Mouse (Mus musculus) lung, adult 2 months (tissue): ENCODE results near the gene R3hdm2.

Experiments used
- CTCF ChIP-seq: fragments of 200-500 bp; IDR thresholded peaks from 2 replicates; pipeline ENCODE4 v1.5.1; 2011; ENCODE audit warnings: mild to moderate bottlenecking, low read length, control low read depth; ENCODE audit not compliant: insufficient read depth
- POLR2A ChIP-seq: fragments of 200-500 bp; IDR thresholded peaks from 2 replicates; pipeline ENCODE4 v1.6.1; 2011; ENCODE audit warnings: low read depth, mild to moderate bottlenecking, control low read depth, low read length, borderline replicate concordance; ENCODE audit errors: extremely low read depth

DNA sequence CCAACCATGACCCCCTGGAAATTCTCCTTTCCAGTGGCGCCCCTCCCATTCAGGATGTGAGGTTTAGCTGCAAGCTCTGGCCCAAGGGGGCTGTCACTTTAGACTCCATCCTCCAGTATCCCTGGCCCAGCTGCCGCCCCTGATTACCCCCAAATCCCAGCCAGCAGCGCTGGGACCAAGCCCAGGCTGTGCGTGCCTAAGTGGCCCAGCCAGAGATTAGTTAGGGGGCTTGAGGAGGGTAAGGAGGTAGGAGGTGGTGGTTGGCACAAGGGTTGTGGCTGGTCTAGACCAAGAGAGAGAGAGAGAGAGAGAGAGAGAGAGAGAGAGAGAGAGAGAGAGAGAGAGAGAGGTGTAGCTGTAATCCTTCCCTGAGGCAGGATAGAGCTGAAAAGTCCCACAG, 151.4 kb downstream of the R3hdm2 start:
- TF ChIP-seq POLR2A (no peak), CTCF (no peak)
